Mouse (Mus musculus) liver, embryonic 14.5 days (tissue): ENCODE measurements around the gene Calcoco1. TPM values are rescaled to one million over a fixed set of nuclear protein-coding genes. Genes with fewer than 3 reads are reported as not detected.
"Not testable (repeated sequence)": the region's sequence is repeated elsewhere in the genome, so short reads cannot be mapped to it uniquely, and the experiment has no call there.

Experiments used
- ATAC-seq: fragments of 200-750 bp; cut with Nextera tagmentation; 2 replicates; pipeline ENCODE4 v1.8.0; 2017; ENCODE audit warnings: moderate number of reproducible peaks, mild to moderate bottlenecking, moderate library complexity; ENCODE audit not compliant: insufficient read depth
- DNase-seq, 3 experiments: peaks; one replicate each; pipeline ENCODE4 v3.0.0-alpha.2; 2012 to 2013; ENCODE audit warnings: low read depth in 3 of 3, low spot score in 3 of 3
- H3K27ac ChIP-seq: fragments of 300-500 bp; sonication (generic); 2 replicates; pipeline ENCODE4 v1.5.1; 2014; ENCODE audit warnings: moderate library complexity, mild to moderate bottlenecking, control low read depth, inconsistent platforms
- H3K27me3 ChIP-seq: fragments of 300-500 bp; sonication (generic); 2 replicates; pipeline ENCODE4 v1.6.1; 2014; ENCODE audit warnings: mild to moderate bottlenecking, low read length, moderate library complexity; ENCODE audit not compliant: control insufficient read depth, insufficient read depth
- H3K36me3 ChIP-seq: fragments of 300-500 bp; sonication (generic); replicated peaks from 2 replicates; pipeline ENCODE4 v1.6.1; 2014; ENCODE audit warnings: low read depth; ENCODE audit not compliant: control insufficient read depth, insufficient read depth
- H3K4me1 ChIP-seq, 2 experiments: fragments of 200-500 bp in 1 of 2; fragments of 300-500 bp in 1 of 2; sonication (generic) in 1 of 2; replicated peaks; 2 replicates each; pipeline ENCODE4 v1.6.1; 2012 to 2014; ENCODE audit warnings: antibody characterized with exemption in 1 of 2, inconsistent platforms in 1 of 2, low read length in 1 of 2; ENCODE audit not compliant: control insufficient read depth in 2 of 2, insufficient read depth in 2 of 2
- H3K4me2 ChIP-seq: fragments of 300-500 bp; sonication (generic); 2 replicates; pipeline ENCODE4 v1.6.1; 2014; ENCODE audit warnings: low read depth, mild to moderate bottlenecking, control low read depth, moderate library complexity
- H3K4me3 ChIP-seq, 2 experiments: fragments of 200-500 bp in 1 of 2; fragments of 300-500 bp in 1 of 2; sonication (generic) in 1 of 2; 2 replicates each; pipeline ENCODE4 v1.5.1; 2012 to 2014; ENCODE audit warnings: low read depth in 2 of 2, low read length in 2 of 2, mild to moderate bottlenecking in 2 of 2, control low read depth in 1 of 2, inconsistent platforms in 1 of 2, moderate library complexity in 1 of 2; ENCODE audit not compliant: insufficient read depth in 1 of 2
- H3K9ac ChIP-seq: fragments of 300-500 bp; sonication (generic); replicated peaks from 2 replicates; pipeline ENCODE4 v1.6.1; 2014; ENCODE audit warnings: mild to moderate bottlenecking, control low read depth, moderate library complexity
- H3K9me3 ChIP-seq: fragments of 300-500 bp; sonication (generic); 2 replicates; pipeline ENCODE4 v1.6.1; 2016; ENCODE audit warnings: low read length, mixed read lengths; ENCODE audit not compliant: control insufficient read depth
- CTCF ChIP-seq: IDR thresholded peaks from 2 replicates; pipeline ENCODE4 v1.5.1; 2016; ENCODE audit warnings: antibody characterized with exemption, low read depth, control low read depth
- EP300 ChIP-seq: IDR thresholded peaks from 2 replicates; pipeline ENCODE4 v1.6.1; 2016; ENCODE audit warnings: antibody characterized with exemption, low read depth
- WGBS: fragments of 180-500 bp; shearing (Covaris S2); extraction: QIAGEN DNeasy Blood & Tissue Kit; methylation state at CpG from one replicate; pipeline ENCODE4 v1.1.7; 2014; ENCODE audit not compliant: insufficient replicate concordance; 5-methylcytosine and 5-hydroxymethylcytosine counted together
- microRNA counts: library from miRNA; unstranded; fragments of <30 nt; microRNA quantifications from one replicate; lab custom pipeline; 2016
- microRNA-seq: library from miRNA; unstranded; fragments of <30 nt; microRNA quantifications from one replicate; pipeline ENCODE4, GENCODE M21; 2016
- polyA plus RNA-seq, 2 experiments: library from polyadenylated mRNA; depleted of rRNA in 1 of 2; stranded (reverse) in 1 of 2; unstranded in 1 of 2; fragments of >200 nt; fragmentation: Nextera tagmentation in 1 of 2; extraction: Ambion mirVana in 1 of 2; gene quantifications; 2 replicates each; pipeline versions ENCODE4 v1.2.1 to v1.2.3; 2012 to 2014

Calcoco1 gene
- polyA plus RNA-seq, 2 experiments: 5.7 to 8.4 TPM

GRCm38 (mm10) chr15:102663825-102664224 is 58.2 kb downstream of the Calcoco1 start:
- Histone ChIP-seq H3K9me3 (no peaks in the 10 kb centered on the region), H3K27ac (no peak overlapping the region), H3K4me1 (peaks cover 0 to 3% of the 10 kb centered on the region in 2 experiments; a peak in 2 of 4 replicates), H3K36me3 (peaks cover 43% of the 10 kb centered on the region), H3K4me2 (no peak overlapping the region), H3K4me3 (no peak overlapping the region), H3K9ac (no peak overlapping the region), H3K27me3 (no peaks in the 10 kb centered on the region)
- no peak for ATAC-seq
- TF ChIP-seq EP300 (no peak), CTCF (no peak)
- WGBS: 79% methylated on average over 8 of the region's 8 CpGs
- DNase-seq: no peak

GRCm38 (mm10) chr15:102662601-102663000 is 59.4 kb downstream of the Calcoco1 start:
- not testable (repeated sequence) for H3K4me1 ChIP-seq, H3K27me3 ChIP-seq, H3K9me3 ChIP-seq, H3K4me3 ChIP-seq, H3K27ac ChIP-seq, DNase-seq, H3K4me2 ChIP-seq, ATAC-seq, H3K9ac ChIP-seq
- peaks cover 42% of the 10 kb centered on the region for H3K36me3 ChIP-seq
- no CpG with 5 or more reads among the region's 2 CpGs for WGBS

GRCm38 (mm10) chr15:102657926-102658381 is 64.0 kb downstream of the Calcoco1 start:
- no peak for DNase-seq
- no peak overlapping the region for H3K9ac ChIP-seq
- ATAC-seq: no peak
- WGBS: 77% methylated on average over 3 of the region's 3 CpGs
- no peak for TF ChIP-seq EP300
- no peak for TF ChIP-seq CTCF
- peaks cover 0 to under 1% of the 10 kb centered on the region in 2 experiments; a peak in 1 of 4 replicates for H3K4me1 ChIP-seq
- no peaks in the 10 kb centered on the region for H3K9me3 ChIP-seq
- H3K36me3 ChIP-seq: peaks cover 8% of the 10 kb centered on the region
- no peaks in the 10 kb centered on the region for H3K27me3 ChIP-seq
- H3K27ac ChIP-seq: no peak overlapping the region
- no peak overlapping the region for H3K4me2 ChIP-seq
- no peak overlapping the region for H3K4me3 ChIP-seq

MicroRNA genes within 50 kb of the gene (microRNA counts, 519-probe panel; counts per million panel counts)
- 69.9 counts per million for microRNA mmu-miR-688 (lab: Ali Mortazavi, UCI)

Small RNA genes within 50 kb of the gene (microRNA-seq; reads per million reads assigned to microRNA genes)
- gene Mir688: not detected

Other genes starting within 250 kb of the Calcoco1 start
- not detected in 2 replicates for gene Gm10337, start 218.5 kb downstream of the Calcoco1 start, polyA plus RNA-seq (2012; rRNA removed)
- not detected in 2 replicates for gene Gm10337, start 218.5 kb downstream of the Calcoco1 start, polyA plus RNA-seq (2014; fragmentation: Nextera tagmentation; extraction: Ambion mirVana)
- gene Map3k12, start 205.1 kb downstream of the Calcoco1 start, polyA plus RNA-seq (2012; rRNA removed): 0.77 and 1.3 TPM in 2 replicates
- 0.78 and 1.1 TPM in 2 replicates for gene Map3k12, start 205.1 kb downstream of the Calcoco1 start, polyA plus RNA-seq (2014; fragmentation: Nextera tagmentation; extraction: Ambion mirVana)
- 39.6 and 40.9 TPM in 2 replicates for gene Tarbp2, start 204.0 kb downstream of the Calcoco1 start, polyA plus RNA-seq (2012; rRNA removed)
- 31.5 and 40.2 TPM in 2 replicates for gene Tarbp2, start 204.0 kb downstream of the Calcoco1 start, polyA plus RNA-seq (2014; fragmentation: Nextera tagmentation; extraction: Ambion mirVana)
- 1.2 and 1.4 TPM in 2 replicates for gene Npff, start 197.2 kb downstream of the Calcoco1 start, polyA plus RNA-seq (2012; rRNA removed)
- 0.19 and 0.94 TPM in 2 replicates for gene Npff, start 197.2 kb downstream of the Calcoco1 start, polyA plus RNA-seq (2014; fragmentation: Nextera tagmentation; extraction: Ambion mirVana)
- gene Gm28047, start 97.1 kb downstream of the Calcoco1 start, polyA plus RNA-seq (2012; rRNA removed): not detected in 2 replicates
- not detected in 2 replicates for gene Gm28047, start 97.1 kb downstream of the Calcoco1 start, polyA plus RNA-seq (2014; fragmentation: Nextera tagmentation; extraction: Ambion mirVana)
- 12.3 and 15.8 TPM in 2 replicates for gene Atf7, start 96.7 kb downstream of the Calcoco1 start, polyA plus RNA-seq (2012; rRNA removed)
- 6.8 and 7.3 TPM in 2 replicates for gene Atf7, start 96.7 kb downstream of the Calcoco1 start, polyA plus RNA-seq (2014; fragmentation: Nextera tagmentation; extraction: Ambion mirVana)
- gene Atp5g2, start 49.8 kb downstream of the Calcoco1 start, polyA plus RNA-seq (2012; rRNA removed): 126 and 227 TPM in 2 replicates
- gene Atp5g2, start 49.8 kb downstream of the Calcoco1 start, polyA plus RNA-seq (2014; fragmentation: Nextera tagmentation; extraction: Ambion mirVana): 38.4 and 42.3 TPM in 2 replicates
- not detected in 2 replicates for gene Hoxc13, start 198.9 kb upstream of the Calcoco1 start, polyA plus RNA-seq (2012; rRNA removed)
- not detected in 2 replicates for gene Hoxc13, start 198.9 kb upstream of the Calcoco1 start, polyA plus RNA-seq (2014; fragmentation: Nextera tagmentation; extraction: Ambion mirVana)
- gene Hoxc12, start 214.6 kb upstream of the Calcoco1 start, polyA plus RNA-seq (2012; rRNA removed): not detected in 2 replicates
- not detected in 2 replicates for gene Hoxc12, start 214.6 kb upstream of the Calcoco1 start, polyA plus RNA-seq (2014; fragmentation: Nextera tagmentation; extraction: Ambion mirVana)
- not detected in 2 replicates for gene Hoxc11, start 232.2 kb upstream of the Calcoco1 start, polyA plus RNA-seq (2012; rRNA removed)
- gene Hoxc11, start 232.2 kb upstream of the Calcoco1 start, polyA plus RNA-seq (2014; fragmentation: Nextera tagmentation; extraction: Ambion mirVana): not detected in 2 replicates
- gene Hoxc10, start 244.6 kb upstream of the Calcoco1 start, polyA plus RNA-seq (2012; rRNA removed): 0.04 TPM in 1 of 2 replicates, not detected in the other
- gene Hoxc10, start 244.6 kb upstream of the Calcoco1 start, polyA plus RNA-seq (2014; fragmentation: Nextera tagmentation; extraction: Ambion mirVana): not detected in 2 replicates
- gene Hoxc5, start 245.3 kb upstream of the Calcoco1 start, polyA plus RNA-seq (2012; rRNA removed): 0.03 and 0.06 TPM in 2 replicates
- gene Hoxc5, start 245.3 kb upstream of the Calcoco1 start, polyA plus RNA-seq (2014; fragmentation: Nextera tagmentation; extraction: Ambion mirVana): not detected in 2 replicates